Mouse (Mus musculus) spleen, adult 2 months (tissue): ENCODE data around the gene Mmrn2.

Experiments used
- CTCF ChIP-seq: fragments of 200-500 bp; IDR thresholded peaks from 2 replicates; pipeline ENCODE4 v1.5.1; 2011; ENCODE audit warnings: mild to moderate bottlenecking, inconsistent platforms; ENCODE audit not compliant: insufficient read depth, insufficient read length, insufficient replicate concordance; ENCODE audit errors: extremely low read depth
- POLR2A ChIP-seq: fragments of 200-500 bp; IDR thresholded peaks from 2 replicates; pipeline ENCODE4 v1.6.1; 2011; ENCODE audit warnings: low read depth, low read length, inconsistent platforms

DNA sequence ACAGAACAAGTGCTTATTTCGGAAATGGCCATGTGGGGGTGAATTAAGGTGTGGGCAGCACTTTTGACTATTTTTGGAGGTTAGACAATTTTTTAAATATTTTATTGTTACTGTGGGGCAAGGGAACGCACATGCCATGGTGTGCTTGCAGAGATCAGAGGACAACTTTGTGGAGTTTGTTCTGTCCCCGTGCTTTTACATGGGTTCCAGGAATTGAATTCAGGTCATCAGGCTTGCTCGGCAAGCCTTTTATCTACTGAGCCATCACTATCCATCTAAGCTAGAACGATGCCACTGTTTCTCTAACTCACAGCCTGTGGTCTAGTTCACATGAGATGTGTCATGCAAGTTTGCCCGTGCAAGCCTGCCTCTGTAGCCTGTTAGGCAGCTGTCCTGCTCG, 27.0 kb upstream of the Mmrn2 start:
- TF ChIP-seq CTCF (no peak), POLR2A (no peak)
